Mouse (Mus musculus): Measurements from ENCODE around the gene Syt1. TPM values are rescaled to one million over a fixed set of nuclear protein-coding genes. Genes with fewer than 3 reads are reported as not detected.

Gene Syt1
- polyA plus RNA-seq, 1 experiment: not detected

DNA sequence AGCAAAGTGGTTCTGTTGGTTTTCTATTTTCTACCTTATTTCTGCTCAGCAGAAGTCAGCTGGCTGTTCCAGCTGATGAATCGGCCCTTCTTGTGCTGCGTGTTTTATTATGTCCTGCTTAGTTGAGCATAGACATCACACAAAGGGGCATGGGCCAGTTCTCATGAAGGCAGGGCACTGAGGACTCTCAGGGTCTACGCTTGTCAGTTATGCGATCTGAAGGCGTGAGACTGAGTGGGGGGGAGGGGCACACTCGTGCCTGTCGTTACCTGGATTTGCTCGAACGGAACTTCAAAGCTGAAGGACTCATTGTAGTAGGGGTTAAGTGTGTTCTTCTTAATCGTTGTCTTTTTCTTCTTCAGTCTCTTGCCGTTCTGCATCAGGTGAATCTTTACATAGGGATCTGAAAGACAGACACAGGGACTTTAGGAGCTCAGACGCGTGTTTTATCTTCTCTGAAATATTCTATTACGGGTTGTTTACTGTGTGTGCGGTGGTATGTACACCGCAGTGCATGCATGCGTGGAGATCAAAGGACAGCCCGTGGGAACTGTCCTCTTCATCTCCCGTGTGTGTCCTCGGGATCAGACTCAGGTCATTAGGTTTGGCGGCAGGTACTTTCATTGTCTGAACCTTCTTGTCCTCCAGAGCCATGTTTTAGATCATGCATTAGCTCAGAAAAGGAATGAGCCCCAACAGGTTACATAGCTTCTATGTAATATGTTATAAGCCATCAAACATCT, 506.5 kb downstream of the Syt1 start:
- no peaks in the 10 kb centered on the region for H3K9me3 ChIP-seq (ENCODE audit: control insufficient read depth, low read length)
- no peaks in the 10 kb centered on the region for H3K36me3 ChIP-seq (ENCODE audit: control insufficient read depth)

DNA sequence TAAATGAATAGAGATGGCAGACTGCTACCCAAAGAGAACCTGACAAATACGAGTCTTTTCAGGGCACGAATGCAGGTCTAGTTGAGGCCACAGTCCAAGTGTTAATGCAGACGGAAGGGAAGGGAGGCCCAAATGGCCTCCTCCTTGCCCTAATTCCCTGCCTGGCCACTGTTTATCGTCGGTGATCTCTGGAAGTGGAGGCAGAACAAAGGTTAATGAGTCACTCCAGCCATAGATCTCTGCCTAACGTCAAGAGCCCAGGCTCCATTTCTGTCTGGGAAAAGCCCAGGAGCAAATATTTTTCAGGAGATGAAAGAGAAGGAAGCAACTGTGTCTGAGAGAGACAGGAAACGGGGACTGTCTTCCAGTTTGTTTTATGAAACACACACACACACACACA, 520.6 kb downstream of the Syt1 start:
- no peaks in the 10 kb centered on the region for H3K27me3 ChIP-seq (ENCODE audit: control insufficient read depth)
- H3K9me3 ChIP-seq (ENCODE audit: control insufficient read depth, low read length): no peaks in the 10 kb centered on the region; the same call in 1 of the 2 replicates
- H3K4me1 ChIP-seq (ENCODE audit: control insufficient read depth): no peaks in the 10 kb centered on the region
- H3K4me3 ChIP-seq (replicated peaks): no peak overlapping the region
- no peaks in the 10 kb centered on the region for H3K36me3 ChIP-seq (ENCODE audit: control insufficient read depth)
- no peak for TF ChIP-seq GATA1 (IDR thresholded peaks at IDR 0.05; ENCODE audit: low read length)
- no peak for TF ChIP-seq TAL1 (IDR thresholded peaks at IDR 0.05; ENCODE audit: low read length)

More for the DNA sequence above, 506.5 kb downstream of the Syt1 start:
- no peaks in the 10 kb centered on the region for H3K27me3 ChIP-seq (ENCODE audit: control insufficient read depth)
- no peak overlapping the region for H3K4me3 ChIP-seq (replicated peaks)
- no peaks in the 10 kb centered on the region for H3K4me1 ChIP-seq (ENCODE audit: control insufficient read depth)
- no peak for TF ChIP-seq GATA1 (IDR thresholded peaks at IDR 0.05; ENCODE audit: low read length)
- TF ChIP-seq TAL1 (IDR thresholded peaks at IDR 0.05; ENCODE audit: low read length): no peak

DNA sequence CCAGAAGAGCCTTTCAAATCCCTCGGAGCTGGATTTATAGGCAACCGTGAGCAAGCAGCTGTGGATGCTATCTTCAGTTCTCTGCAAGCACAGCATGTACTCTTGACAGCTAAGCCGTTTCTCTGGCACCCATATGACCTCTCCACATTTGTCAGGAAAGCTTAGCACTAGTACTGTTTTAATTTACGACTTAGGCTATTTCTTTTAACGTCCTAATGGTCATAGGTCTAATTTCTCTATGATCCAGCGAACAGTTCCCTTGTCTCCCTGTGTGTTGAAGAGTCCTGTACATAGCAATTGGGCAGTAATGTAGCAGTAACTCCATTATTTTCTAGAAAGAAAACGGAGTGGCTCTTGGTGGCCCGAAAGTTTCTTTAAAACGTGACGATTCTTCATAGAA, 526.8 kb downstream of the Syt1 start:
- H3K36me3 ChIP-seq (ENCODE audit: control insufficient read depth): no peaks in the 10 kb centered on the region

DNA sequence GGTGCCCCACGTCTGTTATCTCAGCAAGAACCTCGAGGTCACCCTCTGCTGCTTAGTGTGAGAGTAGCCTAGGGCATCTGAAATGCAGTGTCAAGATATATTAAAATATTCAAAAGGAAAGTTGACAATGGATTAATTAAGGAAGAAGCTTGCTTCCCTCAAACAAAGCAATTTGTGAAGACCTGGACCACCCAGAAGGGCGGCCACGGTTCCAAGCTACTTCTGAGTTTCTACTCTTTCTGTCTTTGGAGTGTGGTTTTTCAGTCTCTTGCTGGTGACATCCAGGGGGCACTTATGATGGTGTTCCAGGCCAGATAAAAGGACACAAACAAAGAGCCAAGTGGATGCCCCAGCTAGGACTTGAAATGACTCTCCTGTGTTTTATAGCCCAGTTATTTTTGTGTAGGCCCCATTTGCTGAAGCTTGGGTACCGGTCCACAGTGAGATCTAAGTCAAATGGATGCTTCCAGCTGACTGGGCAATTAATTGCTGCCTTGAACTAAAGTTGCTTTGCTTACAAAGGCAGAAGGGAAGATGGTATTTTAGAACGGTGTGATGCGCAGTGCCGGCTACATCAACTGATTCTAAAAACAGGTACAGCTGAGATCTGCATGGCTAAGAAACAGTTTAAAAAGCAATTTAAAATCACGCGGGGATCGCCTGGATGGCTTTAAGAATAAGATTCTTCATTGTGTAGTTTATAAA, 530.5 kb downstream of the Syt1 start:
- no peak overlapping the region for H3K4me3 ChIP-seq (replicated peaks)
- no peaks in the 10 kb centered on the region for H3K4me1 ChIP-seq (ENCODE audit: control insufficient read depth)
- no peak for TF ChIP-seq GATA1 (IDR thresholded peaks at IDR 0.05; ENCODE audit: low read length)
- no peaks in the 10 kb centered on the region; the same call in 1 of the 2 replicates for H3K9me3 ChIP-seq (ENCODE audit: control insufficient read depth, low read length)
- no peaks in the 10 kb centered on the region for H3K27me3 ChIP-seq (ENCODE audit: control insufficient read depth)
- no peaks in the 10 kb centered on the region for H3K36me3 ChIP-seq (ENCODE audit: control insufficient read depth)

More for the DNA sequence above, 526.8 kb downstream of the Syt1 start:
- no peak for TF ChIP-seq GATA1 (IDR thresholded peaks at IDR 0.05; ENCODE audit: low read length)
- TF ChIP-seq TAL1 (IDR thresholded peaks at IDR 0.05; ENCODE audit: low read length): no peak
- H3K27me3 ChIP-seq (ENCODE audit: control insufficient read depth): no peaks in the 10 kb centered on the region
- no peaks in the 10 kb centered on the region for H3K9me3 ChIP-seq (ENCODE audit: control insufficient read depth, low read length)
- H3K4me1 ChIP-seq (ENCODE audit: control insufficient read depth): no peaks in the 10 kb centered on the region
- H3K4me3 ChIP-seq (replicated peaks): no peak overlapping the region

DNA sequence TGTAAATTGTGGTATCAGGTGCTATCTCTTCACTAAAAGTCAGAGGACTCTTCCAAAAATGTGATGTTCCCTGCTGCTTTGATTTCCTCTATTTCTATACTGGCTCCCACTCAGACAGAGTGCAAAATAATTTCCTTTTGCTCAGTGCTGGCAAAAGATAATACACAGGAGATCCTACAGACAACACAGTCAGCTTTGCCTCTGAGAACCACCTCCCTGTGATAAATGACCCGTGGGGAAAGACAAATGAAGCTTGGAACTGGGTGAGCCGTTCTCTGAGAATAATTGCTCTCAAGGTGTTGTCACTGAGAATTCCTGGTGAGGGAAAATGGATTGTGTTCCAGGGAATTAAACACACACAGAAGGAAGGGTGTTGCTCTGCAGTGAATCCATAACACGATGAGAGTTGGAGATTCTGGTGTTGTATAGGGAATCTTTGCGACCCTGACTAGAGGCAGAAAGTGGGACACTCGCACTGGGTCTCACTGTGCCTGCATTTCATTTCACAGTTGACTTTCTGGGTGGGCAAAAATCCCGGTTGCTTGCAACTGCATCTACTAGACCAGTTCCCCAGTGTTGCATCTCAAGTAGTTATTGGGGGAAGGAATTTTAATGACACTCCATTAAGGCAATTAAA, 540.3 kb downstream of the Syt1 start:
- Histone ChIP-seq H3K4me3 (replicated peaks) (no peak overlapping the region), H3K4me1 (ENCODE audit: control insufficient read depth) (peaks cover 4% of the 10 kb centered on the region), H3K27me3 (ENCODE audit: control insufficient read depth) (no peaks in the 10 kb centered on the region), H3K9me3 (ENCODE audit: control insufficient read depth, low read length) (no peaks in the 10 kb centered on the region), H3K36me3 (ENCODE audit: control insufficient read depth) (no peaks in the 10 kb centered on the region)
- TF ChIP-seq GATA1 (IDR thresholded peaks at IDR 0.05; ENCODE audit: low read length): no peak
- TF ChIP-seq TAL1 (IDR thresholded peaks at IDR 0.05; ENCODE audit: low read length): no peak

DNA sequence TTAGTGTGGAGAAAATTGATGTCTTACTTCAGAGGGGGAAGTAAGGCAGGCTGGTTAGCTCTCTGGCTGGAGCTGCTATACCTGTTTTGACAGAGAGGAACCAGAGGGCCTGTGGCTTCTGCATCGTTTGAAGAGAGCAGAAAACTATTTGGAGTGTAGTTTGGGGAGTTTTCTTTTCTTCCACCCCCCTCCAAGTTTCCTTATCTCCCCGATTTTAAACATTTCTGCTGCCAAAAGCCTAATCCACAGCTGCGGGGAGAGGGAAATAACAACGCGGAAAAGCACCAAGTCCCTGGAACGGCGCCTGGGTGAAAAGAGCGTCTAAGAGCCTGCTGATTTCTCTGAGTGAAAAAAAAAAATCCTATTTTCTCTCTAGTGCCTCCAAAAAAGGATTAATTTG, 544.2 kb downstream of the Syt1 start:
- TF ChIP-seq GATA1 (IDR thresholded peaks at IDR 0.05; ENCODE audit: low read length) (no peak), TAL1 (IDR thresholded peaks at IDR 0.05; ENCODE audit: low read length) (no peak)
- Histone ChIP-seq H3K9me3 (ENCODE audit: control insufficient read depth, low read length) (no peaks in the 10 kb centered on the region), H3K36me3 (ENCODE audit: control insufficient read depth) (no peaks in the 10 kb centered on the region), H3K4me3 (replicated peaks) (no peak overlapping the region), H3K4me1 (ENCODE audit: control insufficient read depth) (peaks cover 6% of the 10 kb centered on the region), H3K27me3 (ENCODE audit: control insufficient read depth) (no peaks in the 10 kb centered on the region)

DNA sequence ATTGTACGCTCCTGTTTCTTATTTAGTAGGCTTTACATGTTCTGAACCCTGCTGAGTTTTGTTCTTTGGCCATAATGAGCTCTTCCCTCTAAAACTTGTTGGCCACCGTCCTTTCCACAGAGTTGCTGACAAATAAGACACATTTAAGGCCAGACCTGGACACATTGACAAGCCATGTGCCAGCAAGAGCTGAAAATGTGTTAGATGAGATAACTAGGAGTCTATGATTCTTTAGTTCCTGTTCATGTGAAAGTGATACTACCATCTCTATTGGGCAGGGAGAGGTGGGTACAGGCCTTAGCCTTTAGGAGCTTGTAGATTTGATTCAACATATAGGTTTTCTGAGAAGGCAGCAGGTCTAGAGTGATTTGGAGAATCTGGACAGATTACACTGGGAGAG, 548.9 kb downstream of the Syt1 start:
- Histone ChIP-seq H3K4me1 (ENCODE audit: control insufficient read depth) (peaks cover 7% of the 10 kb centered on the region), H3K9me3 (ENCODE audit: control insufficient read depth, low read length) (no peaks in the 10 kb centered on the region), H3K27me3 (ENCODE audit: control insufficient read depth) (no peaks in the 10 kb centered on the region), H3K4me3 (replicated peaks) (no peak overlapping the region), H3K36me3 (ENCODE audit: control insufficient read depth) (no peaks in the 10 kb centered on the region)
- TF ChIP-seq TAL1 (IDR thresholded peaks at IDR 0.05; ENCODE audit: low read length) (no peak), GATA1 (IDR thresholded peaks at IDR 0.05; ENCODE audit: low read length) (no peak)

DNA sequence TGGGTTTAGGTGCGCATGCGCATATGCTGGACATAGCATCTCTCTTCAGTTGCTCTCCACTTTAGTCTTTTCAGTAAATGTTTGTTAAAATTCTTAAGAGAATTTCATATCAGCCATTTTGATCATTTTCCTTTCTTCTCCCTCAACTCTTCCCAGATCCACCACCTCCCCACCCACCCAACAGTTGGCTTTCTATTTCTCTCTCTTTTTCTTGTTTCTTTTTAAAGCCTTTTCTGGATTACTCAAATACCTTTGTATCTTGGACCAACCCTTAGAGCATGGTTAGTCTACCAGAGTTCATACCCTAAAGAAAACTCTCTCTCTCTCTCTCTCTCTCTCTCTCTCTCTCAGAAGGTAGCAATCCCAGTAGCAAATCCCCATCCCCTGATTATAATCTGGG, 553.7 kb downstream of the Syt1 start:
- Histone ChIP-seq H3K27me3 (ENCODE audit: control insufficient read depth) (no peaks in the 10 kb centered on the region), H3K9me3 (ENCODE audit: control insufficient read depth, low read length) (peaks cover 5% of the 10 kb centered on the region; the same call in 1 of the 2 replicates), H3K4me3 (replicated peaks) (no peak overlapping the region), H3K36me3 (ENCODE audit: control insufficient read depth) (no peaks in the 10 kb centered on the region), H3K4me1 (ENCODE audit: control insufficient read depth) (peaks cover 15% of the 10 kb centered on the region)
- TF ChIP-seq GATA1 (IDR thresholded peaks at IDR 0.05; ENCODE audit: low read length): no peak
- no peak for TF ChIP-seq TAL1 (IDR thresholded peaks at IDR 0.05; ENCODE audit: low read length)

DNA sequence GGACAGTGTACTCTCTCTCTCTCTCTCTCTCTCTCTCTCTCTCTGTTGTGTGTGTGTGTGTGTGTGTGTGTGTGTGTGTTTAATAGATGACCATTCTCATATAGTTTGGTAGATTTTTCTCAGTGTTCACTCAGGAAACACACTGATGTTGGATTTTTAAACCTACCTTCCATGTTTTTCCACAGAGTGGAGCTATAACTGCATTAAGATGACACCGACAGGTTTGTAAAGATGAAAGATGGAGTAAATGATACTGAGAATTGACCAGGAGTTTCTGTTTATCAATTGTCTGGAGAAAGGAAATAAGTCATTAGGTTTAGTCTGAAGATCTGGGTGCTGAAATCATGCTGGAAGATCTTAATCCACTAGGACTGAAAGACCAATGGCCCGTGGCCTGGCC, 554.9 kb downstream of the Syt1 start:
- peaks cover 10% of the 10 kb centered on the region for H3K4me1 ChIP-seq (ENCODE audit: control insufficient read depth)
- no peak overlapping the region for H3K4me3 ChIP-seq (replicated peaks)
- H3K9me3 ChIP-seq (ENCODE audit: control insufficient read depth, low read length): peaks cover 6% of the 10 kb centered on the region; the same call in 1 of the 2 replicates
- TF ChIP-seq GATA1 (IDR thresholded peaks at IDR 0.05; ENCODE audit: low read length): no peak
- TF ChIP-seq TAL1 (IDR thresholded peaks at IDR 0.05; ENCODE audit: low read length): no peak
- no peaks in the 10 kb centered on the region for H3K36me3 ChIP-seq (ENCODE audit: control insufficient read depth)
- H3K27me3 ChIP-seq (ENCODE audit: control insufficient read depth): no peaks in the 10 kb centered on the region

Measured in erythroblast, embryonic 14.5 days (primary cell).